Mouse (Mus musculus) lung, adult 2 months (tissue): ENCODE results near the gene Kdm2a. TPM values are rescaled to one million over a fixed set of nuclear protein-coding genes. Genes with fewer than 3 reads are reported as not detected.

Experiments
- DNase-seq: peaks from one replicate; pipeline ENCODE4 v3.0.0; 2022
- H3K4me1 ChIP-seq: fragments of 200-500 bp; 2 replicates; pipeline ENCODE4 v1.6.1; 2011; ENCODE audit warnings: low read length; ENCODE audit not compliant: control insufficient read depth, insufficient read depth
- H3K4me3 ChIP-seq: fragments of 200-500 bp; replicated peaks from 2 replicates; pipeline ENCODE3; 2011; ENCODE audit warnings: low read depth, mild to moderate bottlenecking, control low read depth, low read length; ENCODE audit errors: extremely low read depth
- CTCF ChIP-seq: fragments of 200-500 bp; IDR thresholded peaks from 2 replicates; pipeline ENCODE4 v1.5.1; 2011; ENCODE audit warnings: mild to moderate bottlenecking, low read length, control low read depth; ENCODE audit not compliant: insufficient read depth
- POLR2A ChIP-seq: fragments of 200-500 bp; IDR thresholded peaks from 2 replicates; pipeline ENCODE4 v1.6.1; 2011; ENCODE audit warnings: low read depth, mild to moderate bottlenecking, control low read depth, low read length, borderline replicate concordance; ENCODE audit errors: extremely low read depth
- WGBS: fragments of 180-500 bp; shearing (Covaris S2); methylation state at CpG from one replicate; pipeline ENCODE4 v1.1.7; 2018; 5-methylcytosine and 5-hydroxymethylcytosine counted together
- polyA plus RNA-seq: library from polyadenylated mRNA; depleted of rRNA; stranded (reverse); fragments of >200 nt; gene quantifications from 2 replicates; pipeline ENCODE4 v1.2.3, GENCODE M21; 2012

The Kdm2a gene
- polyA plus RNA-seq, 1 experiment: 80.8 TPM

DNA sequence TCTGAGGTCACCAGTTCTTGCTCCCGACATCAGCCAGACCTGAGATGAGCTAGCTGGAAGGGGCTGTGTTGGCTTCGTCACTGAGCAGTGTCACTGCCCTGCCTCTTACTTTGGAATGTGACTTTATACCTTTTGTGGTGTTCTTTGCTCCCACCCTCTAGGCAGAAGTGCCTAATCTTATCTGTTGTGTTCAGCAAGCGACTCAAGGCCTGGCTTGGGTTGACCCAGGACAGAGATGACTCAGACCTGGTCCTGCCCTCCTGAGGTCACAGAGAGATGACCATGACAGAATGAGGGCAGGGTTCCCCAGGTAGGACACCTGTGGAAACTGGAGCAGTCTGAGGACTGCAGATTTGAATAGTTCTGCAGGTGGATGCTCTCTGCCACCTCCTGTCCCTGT is 38.2 kb upstream of the Kdm2a start:
- TF ChIP-seq POLR2A (no peak), CTCF (no peak)
- WGBS: 87% methylated on average over 3 of the region's 3 CpGs
- Histone ChIP-seq H3K4me1 (peaks cover 17% of the 10 kb centered on the region), H3K4me3 (no peak overlapping the region)
- no peak for DNase-seq

DNA sequence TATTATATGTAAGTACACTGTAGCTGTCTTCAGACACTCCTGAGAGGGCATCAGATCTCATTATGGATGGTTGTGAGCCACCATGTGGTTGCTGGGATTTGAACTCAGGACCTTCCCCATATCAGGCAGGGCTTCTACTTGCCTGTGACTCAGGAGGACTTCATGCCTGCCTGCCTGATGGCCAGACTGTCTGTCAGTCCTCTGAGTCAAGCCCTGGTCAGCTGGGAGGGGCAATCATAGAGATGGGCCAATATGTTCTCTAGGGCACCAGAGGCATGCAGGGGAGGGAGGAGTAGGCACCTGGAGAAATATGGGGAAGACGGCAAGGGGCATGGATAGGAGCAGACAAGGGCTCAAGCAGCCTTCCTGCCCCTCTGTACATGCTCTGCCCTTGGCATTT is 36.9 kb upstream of the Kdm2a start:
- TF ChIP-seq POLR2A: no peak
- TF ChIP-seq CTCF: no peak
- 93% methylated on average over 1 of the region's 1 CpGs for WGBS

DNA sequence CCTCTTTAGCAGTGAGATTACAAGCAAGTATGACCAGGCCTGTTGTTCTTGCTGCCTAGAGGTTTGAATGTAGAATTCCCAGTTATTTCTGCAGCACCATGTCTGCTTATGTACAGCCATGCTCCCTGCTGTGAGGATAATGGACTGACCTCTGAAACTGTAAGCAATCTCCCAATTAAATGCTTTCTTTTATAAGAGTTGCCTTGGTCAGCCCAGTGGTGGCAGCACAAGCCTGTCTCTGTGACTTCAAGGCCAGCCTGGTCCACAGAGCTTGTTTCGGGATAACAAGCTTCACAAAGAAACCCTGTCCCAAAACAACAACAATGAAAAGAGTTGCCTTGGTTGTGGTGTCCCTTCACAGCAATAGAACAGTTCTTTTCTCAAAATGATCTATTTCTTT is 35.7 kb upstream of the Kdm2a start:
- TF ChIP-seq POLR2A: no peak
- no peak for TF ChIP-seq CTCF
- WGBS: 76% methylated on average over 1 of the region's 1 CpGs
- DNase-seq: no peak
- H3K4me1 ChIP-seq: peaks cover 4% of the 10 kb centered on the region; the same call in 1 of the 2 replicates
- H3K4me3 ChIP-seq: no peak overlapping the region

More for the DNA sequence above, 36.9 kb upstream of the Kdm2a start:
- no peak overlapping the region for H3K4me3 ChIP-seq
- DNase-seq: no peak
- H3K4me1 ChIP-seq: peaks cover 7% of the 10 kb centered on the region

DNA sequence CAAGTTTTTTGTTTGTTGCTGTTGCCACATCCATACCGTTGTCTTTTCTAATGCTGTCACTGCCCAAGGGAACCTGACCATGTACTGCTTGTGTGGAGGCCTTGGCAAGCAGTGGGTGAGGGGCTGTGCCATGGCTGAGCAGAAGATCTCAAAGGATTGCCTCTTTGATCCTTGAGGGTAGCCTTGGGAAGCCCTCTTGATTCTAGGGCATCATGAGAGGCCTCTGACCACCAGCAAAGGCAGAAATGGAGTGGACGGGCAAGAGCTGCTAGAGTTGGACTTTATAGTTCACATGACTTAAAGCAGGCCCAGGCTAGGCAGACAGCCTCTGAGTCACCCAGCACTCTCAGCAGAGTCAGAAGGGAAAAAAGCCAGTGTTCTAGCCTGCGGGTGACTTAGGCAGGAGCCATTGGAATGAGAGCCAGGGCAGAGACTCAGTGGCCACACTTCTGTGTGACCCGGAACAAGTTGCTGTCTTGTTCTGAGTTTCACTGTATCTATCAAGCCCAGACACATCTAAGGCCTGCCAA is 32.1 kb upstream of the Kdm2a start:
- no peak for TF ChIP-seq POLR2A
- TF ChIP-seq CTCF: no peak
- Histone ChIP-seq H3K4me1 (no peaks in the 10 kb centered on the region), H3K4me3 (no peak overlapping the region)
- no peak for DNase-seq
- 84% methylated on average over 4 of the region's 4 CpGs for WGBS

DNA sequence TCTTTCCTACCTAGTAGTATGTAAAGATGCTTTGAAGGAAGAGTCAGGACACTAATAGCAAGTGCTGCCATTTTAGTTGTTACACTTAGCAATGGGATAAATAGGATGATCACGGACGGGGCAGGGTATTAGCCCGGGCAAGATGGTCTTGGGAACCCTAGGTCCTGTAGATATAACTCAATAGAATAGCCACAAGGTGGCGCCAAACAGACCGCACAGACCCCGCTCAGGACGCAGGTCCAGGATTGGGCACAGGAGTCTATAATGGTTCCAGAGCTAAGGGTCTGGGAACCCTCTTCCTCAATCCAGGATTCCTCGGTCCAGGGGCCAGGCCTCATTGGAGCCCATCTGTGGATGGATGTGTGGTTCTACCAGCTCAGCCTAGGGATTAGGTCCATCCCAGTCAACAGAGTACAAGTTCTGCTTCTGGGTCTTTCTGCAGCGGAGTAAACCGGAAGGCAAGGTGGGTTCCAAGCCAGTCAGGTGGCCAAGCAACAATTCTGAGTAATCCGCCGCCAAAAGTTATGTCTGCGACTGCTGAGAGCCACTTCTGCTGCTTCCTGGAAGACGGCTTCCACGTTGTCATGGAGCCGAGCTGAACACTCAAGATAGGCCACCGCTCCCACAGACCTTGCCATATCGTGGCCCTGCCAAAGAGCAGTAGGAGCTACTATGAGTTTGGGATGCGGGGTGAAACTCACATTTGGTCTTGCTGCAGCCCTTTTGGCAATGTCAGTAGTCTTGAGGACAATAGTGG is 27.7 kb upstream of the Kdm2a start:
- 68% methylated on average over 19 of the region's 19 CpGs for WGBS
- peak; percentile 31 for DNase-seq
- Histone ChIP-seq H3K4me3 (no peak overlapping the region), H3K4me1 (no peaks in the 10 kb centered on the region)
- no peak for TF ChIP-seq POLR2A
- peak; percentile 61 for TF ChIP-seq CTCF

DNA sequence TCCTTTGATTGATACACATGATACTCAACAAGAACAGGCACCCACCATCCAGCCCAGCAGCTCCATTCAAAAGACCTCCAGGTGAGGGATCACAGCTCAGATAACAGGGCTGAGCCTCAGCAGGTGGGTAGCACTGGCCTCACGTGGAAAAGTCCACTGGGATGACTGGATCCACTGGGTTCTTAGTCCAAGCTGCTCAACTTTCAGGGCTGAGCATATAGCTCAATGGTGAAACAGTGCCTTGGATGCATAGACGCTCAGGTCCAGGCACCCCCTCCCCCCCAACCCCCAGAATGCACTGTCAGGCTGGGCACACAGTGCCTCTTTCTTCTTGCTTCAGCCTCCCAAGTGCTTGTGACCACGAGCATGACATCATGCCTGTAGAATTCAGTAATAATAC is 24.9 kb upstream of the Kdm2a start:
- no peak overlapping the region for H3K4me3 ChIP-seq
- no peak for DNase-seq
- H3K4me1 ChIP-seq: no peaks in the 10 kb centered on the region; the same call in 1 of the 2 replicates
- TF ChIP-seq CTCF: no peak
- no peak for TF ChIP-seq POLR2A
- 75% methylated on average over 3 of the region's 3 CpGs for WGBS

DNA sequence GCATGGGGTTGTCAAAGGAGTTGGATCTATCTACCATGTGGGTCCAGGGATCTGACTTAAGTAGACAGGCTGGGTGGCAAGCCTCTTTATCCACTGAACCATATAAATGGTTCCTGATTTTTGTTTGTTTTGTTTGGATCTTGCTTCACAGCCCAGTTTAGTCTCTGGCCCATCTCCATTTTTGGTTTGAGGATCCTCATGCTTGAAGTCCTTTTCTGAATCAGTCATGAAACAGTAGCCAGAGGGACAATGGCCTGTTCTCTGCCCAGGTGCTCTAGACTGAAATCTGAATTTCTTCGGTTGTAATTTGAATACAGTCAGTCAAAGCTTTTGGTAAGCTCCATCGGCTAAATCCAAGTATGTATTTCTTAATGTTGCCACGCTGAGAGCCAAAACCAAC is 24.5 kb upstream of the Kdm2a start:
- Histone ChIP-seq H3K4me3 (no peak overlapping the region), H3K4me1 (no peaks in the 10 kb centered on the region; the same call in 1 of the 2 replicates)
- no peak for DNase-seq
- TF ChIP-seq POLR2A (no peak), CTCF (no peak)
- WGBS: 90% methylated on average over 3 of the region's 3 CpGs

DNA sequence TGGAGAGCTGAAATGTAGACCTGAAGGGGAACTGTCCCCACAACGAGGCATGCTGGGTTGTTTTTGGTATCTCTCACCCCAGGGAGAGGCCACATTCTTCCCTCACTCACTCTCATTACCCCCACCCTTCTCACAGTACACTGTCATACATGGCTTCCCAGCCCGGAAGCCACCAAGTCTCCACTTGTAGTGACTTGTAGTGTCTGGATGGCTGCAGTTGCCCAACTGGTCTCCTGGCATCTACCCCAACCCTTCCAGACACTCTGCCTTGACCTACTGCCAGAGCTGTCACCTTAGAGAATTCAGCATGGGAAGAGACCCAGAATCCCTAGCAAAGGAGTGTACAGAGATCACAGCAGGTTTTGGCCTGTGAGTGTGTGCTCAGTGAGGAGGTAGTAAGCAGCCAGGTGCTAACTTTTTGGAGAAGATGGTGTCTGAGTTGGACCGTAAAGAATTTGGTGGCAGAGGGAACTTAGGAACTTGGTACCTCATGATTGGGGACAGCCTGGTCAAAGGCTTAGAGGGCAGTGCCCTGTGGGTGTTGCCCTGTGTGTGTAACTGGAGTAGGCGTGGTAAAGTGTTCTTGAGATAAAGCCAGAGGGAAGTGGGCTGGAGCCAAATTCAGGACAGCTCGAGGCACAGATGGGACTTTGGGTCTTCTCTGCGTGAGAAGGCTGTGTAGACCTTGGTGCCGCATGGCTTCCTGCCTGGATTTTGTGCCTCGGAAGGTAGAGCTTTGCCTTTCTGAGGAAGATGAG is 22.2 kb upstream of the Kdm2a start:
- Histone ChIP-seq H3K4me3 (no peak overlapping the region), H3K4me1 (no peaks in the 10 kb centered on the region; the same call in 1 of the 2 replicates)
- 58% methylated on average over 8 of the region's 8 CpGs for WGBS
- TF ChIP-seq CTCF: no peak
- TF ChIP-seq POLR2A: no peak
- peak; percentile 16 for DNase-seq

DNA sequence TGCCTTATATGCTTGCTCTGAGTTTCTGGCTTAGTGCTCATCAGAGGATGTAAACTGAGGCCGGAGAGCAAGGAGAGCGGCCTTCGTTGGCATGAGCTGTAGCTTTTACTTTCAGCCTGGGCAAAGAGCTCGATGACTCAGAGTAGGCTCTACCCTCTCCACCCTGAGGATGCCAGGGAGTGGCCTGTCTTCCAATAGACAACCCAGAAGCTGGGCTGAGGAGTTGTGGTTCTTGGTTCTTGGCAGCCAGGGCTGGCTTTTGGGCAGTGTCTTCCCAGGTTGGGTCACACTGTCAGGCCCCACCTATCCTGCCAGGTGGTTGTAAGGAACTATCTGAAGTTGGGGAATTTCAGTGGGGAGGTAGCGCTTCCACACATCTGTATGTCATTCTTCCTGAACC is 21.6 kb upstream of the Kdm2a start:
- Histone ChIP-seq H3K4me1 (no peaks in the 10 kb centered on the region; the same call in 1 of the 2 replicates), H3K4me3 (no peak overlapping the region)
- 83% methylated on average over 5 of the region's 5 CpGs for WGBS
- TF ChIP-seq CTCF (no peak), POLR2A (no peak)
- DNase-seq: no peak

DNA sequence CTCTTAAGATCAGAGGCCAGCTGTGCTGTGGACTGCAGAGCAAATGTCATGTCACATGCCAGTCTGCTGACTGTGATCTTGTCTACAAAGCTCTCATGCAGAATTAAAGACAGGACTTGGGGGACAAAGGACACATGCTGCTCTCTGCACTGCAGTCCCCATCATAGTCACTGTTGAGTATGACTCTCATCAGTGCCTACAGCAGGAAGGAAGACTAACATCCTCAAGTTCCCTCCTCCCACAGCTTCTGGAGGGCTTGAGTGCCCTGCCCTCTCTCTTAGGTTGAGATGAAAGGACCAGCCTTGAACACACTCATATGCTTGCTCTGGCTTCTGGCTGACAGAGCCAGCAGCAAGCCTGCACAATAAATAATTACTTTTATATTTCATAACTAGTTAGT is 19.6 kb upstream of the Kdm2a start:
- no peak for TF ChIP-seq POLR2A
- no peak for TF ChIP-seq CTCF
- Histone ChIP-seq H3K4me1 (no peaks in the 10 kb centered on the region; the same call in 1 of the 2 replicates), H3K4me3 (no peak overlapping the region)
- DNase-seq: no peak
